Mouse (Mus musculus) yolk sac, embryonic 10.5 days (tissue): ENCODE data around the gene Slc9a2.
"Not testable (repeated sequence)": the region's sequence is repeated elsewhere in the genome, so short reads cannot be mapped to it uniquely, and the experiment has no call there.

Experiments
- DNase-seq: peaks from one replicate; pipeline ENCODE4 v3.0.0-alpha.2; 2017; ENCODE audit warnings: low spot score

Slc9a2 gene

DNA sequence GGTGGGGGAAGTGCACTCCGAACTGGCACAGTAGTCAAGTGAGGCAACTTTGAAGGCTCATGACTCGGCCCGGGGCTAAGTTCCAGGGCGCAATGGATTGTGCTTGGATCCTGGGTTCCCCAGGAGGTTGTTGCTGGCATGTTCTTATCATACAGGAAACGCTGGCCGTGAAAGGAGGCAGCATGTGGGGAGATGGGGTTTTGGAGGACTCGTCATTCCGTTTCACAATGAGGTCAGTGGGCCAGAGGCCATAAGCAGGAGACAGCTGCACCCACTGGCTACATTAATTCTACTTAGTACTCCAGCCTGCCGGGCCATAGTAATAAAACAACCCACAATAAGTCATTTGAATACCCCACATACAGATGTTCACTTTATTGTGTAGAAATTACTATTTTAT lies 34.6 kb downstream of the Slc9a2 start:
- no peak for DNase-seq

GRCm38 (mm10) chr1:40726051-40726450 lies 45.7 kb downstream of the Slc9a2 start:
- no peak for DNase-seq

DNA sequence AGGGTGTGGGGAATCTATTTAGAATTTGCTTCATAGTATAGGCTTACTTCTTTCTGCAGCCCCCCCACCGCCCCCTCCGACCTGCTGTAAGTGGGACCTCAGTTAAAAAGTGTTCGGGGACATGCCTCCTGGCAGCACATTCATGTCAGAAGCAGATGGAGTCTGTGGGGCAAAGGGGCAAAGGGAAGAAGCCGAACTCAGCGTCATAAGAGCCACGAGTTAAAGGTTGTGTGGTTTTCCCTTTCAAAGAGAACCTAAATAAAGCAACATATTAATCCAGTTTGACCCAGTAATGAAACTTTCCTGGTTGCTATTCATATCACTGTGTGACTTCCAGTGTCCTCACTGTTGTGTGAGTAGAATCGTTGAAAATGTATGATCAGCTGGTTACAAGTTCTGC lies 47.0 kb downstream of the Slc9a2 start:
- no peak for DNase-seq

DNA sequence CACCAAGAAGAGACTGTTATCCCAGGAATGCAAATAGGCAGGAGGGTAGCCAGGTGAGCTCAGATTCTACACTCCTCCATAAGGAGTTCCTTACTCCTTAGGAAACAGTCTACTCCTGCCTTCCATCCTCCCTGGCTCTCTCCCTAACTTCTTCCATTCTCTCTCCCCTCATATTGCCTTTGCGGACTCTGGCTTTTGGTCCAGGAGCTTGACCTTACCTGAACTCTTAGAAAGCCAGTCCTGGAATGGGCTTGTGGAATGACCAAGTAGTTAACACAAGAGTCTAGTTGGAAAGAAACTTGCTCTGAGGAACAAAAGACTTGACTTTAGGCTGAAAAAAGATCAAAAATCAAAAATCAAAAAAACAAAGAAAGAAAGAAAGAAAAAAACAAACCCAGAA lies 48.3 kb downstream of the Slc9a2 start:
- DNase-seq = no peak

DNA sequence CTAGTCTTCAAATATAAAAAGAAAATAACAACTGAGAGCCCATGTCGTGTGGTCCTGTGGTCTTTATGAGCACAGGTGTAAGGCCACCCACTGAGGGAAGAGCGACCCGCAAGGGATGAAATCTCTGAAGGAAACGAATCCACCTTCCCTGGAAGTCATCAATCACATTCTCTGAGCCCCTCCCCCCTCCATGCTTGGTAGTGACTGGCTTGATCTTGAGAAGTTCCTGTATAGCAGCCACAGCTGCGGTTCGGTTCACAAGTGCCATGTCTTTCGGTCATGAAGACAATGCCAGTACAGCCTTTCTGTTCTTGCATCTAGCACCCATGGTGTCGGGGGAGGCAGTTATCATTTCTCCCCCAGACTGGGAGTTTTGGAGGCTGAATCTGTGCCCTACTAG lies 57.3 kb downstream of the Slc9a2 start:
- no peak for DNase-seq

- not testable (repeated sequence) for DNase-seq
Measured at GRCm38 (mm10) chr1:40738246-40738645, 57.9 kb downstream of the Slc9a2 start.

DNA sequence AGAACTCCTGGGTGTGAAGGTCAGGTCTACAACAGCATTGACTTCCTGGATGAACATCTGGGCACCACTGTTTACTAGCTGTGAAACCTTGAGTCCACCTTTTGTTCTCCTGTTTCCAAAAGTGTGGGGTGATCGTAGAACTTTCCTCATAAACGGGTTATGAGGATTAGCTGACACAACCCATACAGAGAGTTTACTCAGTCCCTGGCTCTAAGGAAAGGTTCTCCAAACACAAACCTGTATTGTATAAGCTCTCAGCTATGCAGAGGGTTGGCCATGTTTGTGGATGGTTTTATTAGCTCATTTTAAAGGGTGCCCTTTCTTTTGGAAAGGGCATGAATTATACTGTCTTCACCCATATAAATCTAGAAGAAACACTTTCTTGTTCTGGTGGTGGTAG lies 60.4 kb downstream of the Slc9a2 start:
- DNase-seq = no peak

GRCm38 (mm10) chr1:40746089-40746488 lies 65.7 kb downstream of the Slc9a2 start:
- no peak for DNase-seq

- no peak for DNase-seq
Measured at GRCm38 (mm10) chr1:40759751-40760445, 79.5 kb downstream of the Slc9a2 start.

DNA sequence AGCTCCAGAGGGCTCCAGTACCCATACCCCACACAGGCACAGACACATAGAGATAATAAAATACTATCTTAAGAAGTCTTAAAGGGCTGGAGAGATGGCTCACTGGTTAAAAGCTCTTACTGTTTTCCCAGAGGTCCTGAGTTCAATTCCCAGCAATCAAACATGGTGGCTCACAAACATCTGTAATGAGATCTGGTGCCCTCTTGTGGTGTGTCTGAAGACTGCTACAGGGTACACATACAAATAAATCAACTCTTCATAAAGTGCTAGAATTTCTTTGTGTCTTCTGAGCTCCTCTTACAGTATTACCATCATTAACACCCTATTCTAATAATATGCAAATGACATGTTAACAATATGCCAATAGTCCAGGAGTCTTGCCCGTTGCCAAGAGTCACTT lies 83.7 kb downstream of the Slc9a2 start:
- no peak for DNase-seq

GRCm38 (mm10) chr1:40764701-40765275 lies 84.4 kb downstream of the Slc9a2 start:
- no peak for DNase-seq

GRCm38 (mm10) chr1:40765521-40765920 lies 85.1 kb downstream of the Slc9a2 start:
- DNase-seq = no peak

DNA sequence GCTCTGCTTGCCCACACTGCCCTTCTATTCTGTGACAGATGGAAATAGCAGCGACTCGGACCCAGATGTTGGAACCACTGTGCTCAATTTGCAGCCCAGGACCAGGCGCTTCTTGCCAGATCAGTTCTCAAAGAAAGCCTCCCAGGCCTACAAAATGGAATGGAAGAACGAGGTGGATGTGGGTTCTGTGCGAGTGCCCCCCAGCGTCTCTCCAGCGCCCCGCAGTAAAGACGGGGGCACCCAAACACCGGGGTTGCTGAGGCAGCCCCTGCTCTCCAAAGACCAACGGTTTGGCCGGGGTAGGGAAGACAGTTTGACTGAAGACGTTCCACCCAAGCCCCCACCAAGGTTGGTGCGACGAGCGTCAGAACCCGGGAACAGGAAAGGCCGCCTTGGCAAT lies 87.2 kb downstream of the Slc9a2 start:
- DNase-seq = no peak

DNA sequence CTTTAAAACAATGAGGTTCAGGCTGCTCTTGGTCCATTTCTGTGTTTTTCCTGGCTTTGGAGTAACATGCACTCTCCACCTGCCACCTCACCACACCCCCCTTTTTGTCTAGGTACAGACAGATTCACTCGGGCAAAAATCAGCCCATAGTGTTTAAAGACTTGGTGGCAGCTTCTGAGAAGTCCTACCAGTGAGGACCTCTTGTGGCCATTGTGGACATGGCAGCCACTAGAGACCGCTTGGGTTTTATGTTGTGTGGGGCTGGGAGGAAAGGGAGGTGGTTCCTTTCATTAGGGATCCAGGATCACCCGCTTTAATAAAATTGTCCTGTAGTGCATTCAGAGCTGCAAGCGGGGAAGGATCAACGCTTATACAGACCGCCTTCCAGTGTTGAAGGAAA lies 88.2 kb downstream of the Slc9a2 start:
- DNase-seq = no peak

GRCm38 (mm10) chr1:40769331-40769894 lies 89.0 kb downstream of the Slc9a2 start:
- no peak for DNase-seq

GRCm38 (mm10) chr1:40771196-40771970 lies 91.0 kb downstream of the Slc9a2 start:
- no peak for DNase-seq

DNA sequence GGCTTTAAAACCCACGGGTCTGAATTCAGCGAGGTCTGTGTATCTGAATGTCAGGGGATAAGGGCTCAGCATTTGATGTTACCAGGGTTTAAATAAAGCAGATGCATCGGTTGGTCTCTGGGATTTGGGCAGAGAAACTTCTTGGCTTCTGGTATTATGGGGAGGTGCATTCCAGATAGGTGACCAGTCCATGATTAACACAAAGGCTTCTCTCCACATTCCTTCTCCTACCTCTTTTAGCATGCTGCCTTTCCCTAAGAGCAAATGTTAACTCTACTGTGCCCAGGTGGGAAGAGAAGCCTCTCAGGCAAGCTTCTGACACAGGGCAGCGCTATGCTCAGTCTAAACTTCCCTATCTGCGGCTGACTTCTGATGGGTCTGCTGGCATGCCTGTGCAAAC lies 92.9 kb downstream of the Slc9a2 start:
- no peak for DNase-seq

DNA sequence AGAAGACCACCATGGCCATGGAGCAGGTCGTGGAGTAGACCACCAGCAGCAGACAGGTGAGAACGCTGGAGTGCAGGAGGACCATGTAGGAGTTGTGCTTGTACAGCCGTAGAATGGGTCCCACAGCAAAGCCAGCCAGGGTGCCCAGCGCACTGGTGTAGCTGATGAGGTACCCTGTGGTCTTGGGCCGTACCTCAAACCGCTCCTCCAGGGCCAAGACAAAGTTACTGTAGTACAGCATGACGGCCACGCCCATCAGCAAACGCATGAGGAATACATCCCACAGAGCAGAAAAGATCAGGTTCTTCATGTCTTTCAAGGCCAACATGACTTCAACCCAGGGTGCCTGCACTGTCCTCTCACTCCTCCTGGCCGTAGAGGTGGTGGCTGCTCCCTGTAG lies 93.7 kb downstream of the Slc9a2 start:
- DNase-seq = no peak

- no peak for DNase-seq
Measured at GRCm38 (mm10) chr1:40776102-40776501, 95.7 kb downstream of the Slc9a2 start.

GRCm38 (mm10) chr1:40776763-40777162 lies 96.4 kb downstream of the Slc9a2 start:
- DNase-seq = no peak

GRCm38 (mm10) chr1:40783450-40783849 lies 103.1 kb downstream of the Slc9a2 start:
- DNase-seq = no peak

GRCm38 (mm10) chr1:40784306-40784705 lies 103.9 kb downstream of the Slc9a2 start:
- DNase-seq = no peak

GRCm38 (mm10) chr1:40785876-40786445 lies 105.6 kb downstream of the Slc9a2 start:
- DNase-seq = no peak
